Mouse (Mus musculus): ENCODE measurements around the gene Iqce.

Iqce gene

DNA sequence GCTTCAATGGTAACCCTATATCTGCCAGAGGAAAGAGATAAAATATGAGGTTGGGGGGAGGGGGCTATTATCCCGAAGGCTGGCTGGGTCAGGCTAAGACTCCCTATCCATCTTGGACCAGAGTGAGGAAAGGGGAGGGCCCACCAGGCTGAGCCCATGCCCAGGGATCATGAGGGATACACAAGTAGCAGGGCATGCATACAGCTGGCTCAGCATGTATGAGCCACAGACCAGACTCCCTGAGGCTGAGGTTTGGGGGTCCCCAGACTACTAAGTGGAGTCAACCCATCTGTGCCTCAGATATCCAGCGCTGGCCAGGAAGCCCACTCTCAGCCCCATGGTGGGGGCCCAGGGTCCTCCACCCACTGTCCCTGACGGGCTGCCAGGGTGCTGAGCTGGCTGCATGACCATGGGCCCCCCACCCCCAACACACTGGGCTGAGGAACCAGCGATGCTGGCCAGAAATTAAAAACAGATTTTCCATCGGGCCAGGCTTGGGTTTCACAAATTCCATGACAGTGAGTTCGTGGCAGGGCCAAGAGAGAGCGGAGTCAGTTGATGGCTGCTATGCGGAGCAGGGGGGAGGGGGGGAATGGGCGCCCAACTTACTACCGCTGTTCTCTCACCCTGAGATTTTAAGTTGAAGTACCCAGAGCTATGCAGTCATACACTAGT is 60.8 kb downstream of the Iqce start:
- no peak for ATAC-seq (ENCODE audit: insufficient number of reproducible peaks, low FRiP score, low TSS enrichment)

DNA sequence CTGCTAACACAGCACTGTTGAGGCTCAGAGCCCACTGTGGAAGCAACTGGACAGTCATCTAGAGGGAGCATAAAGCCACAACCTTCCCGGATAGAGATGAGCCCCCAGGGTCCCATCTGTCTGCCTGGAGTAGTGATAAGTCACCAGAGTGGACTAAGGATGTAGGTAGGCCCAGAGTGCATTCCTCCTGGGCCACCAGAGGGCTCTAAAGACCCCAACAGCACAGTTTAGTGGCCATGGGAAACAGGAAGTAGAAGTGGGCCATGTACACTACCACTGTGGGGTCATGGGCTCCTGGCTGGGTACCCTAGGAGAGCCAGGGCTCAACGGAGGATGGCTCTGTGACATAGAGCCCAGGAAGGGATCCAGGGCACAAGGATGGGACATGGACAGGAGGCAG is 61.4 kb downstream of the Iqce start:
- no peak for ATAC-seq (ENCODE audit: insufficient number of reproducible peaks, low FRiP score, low TSS enrichment)

DNA sequence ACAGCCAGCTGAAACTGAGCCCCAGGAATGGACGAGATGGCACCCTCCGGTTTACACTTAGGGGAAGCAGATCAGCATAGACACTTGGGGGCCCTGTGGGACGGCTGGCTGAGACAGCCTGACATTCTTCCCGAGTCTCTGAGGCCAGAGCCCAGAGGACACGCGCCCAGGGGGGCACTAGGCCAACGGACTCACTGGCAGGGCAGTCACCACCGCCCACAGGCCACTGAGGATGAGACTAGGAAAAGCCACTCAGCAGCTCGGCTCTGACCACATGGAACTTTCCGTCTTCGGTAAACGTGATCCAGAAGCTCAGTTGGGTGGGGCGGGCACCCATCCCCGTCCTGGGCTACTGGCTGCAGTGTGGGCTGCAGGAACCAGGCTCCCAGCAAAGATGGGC is 62.3 kb downstream of the Iqce start:
- ATAC-seq (ENCODE audit: insufficient number of reproducible peaks, low FRiP score, low TSS enrichment), result no peak

DNA sequence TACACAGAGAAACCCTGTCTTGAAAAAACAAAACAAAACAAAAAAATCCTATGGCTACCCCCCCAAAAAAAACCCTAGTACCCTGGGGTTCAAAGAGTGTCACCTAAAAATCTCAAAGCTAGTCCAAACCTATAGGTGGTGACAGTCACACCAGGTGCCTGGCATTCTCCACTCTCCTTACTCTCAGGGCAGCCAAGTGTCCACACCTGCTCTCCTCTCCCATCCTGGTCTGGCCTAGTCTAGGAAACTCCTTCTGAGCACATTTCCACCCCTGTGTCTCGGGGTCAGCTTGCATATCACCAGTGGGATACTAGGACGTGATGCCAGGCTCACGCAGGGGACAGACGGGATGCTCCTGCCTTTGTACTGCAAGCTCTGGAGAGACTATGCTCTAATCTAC is 62.9 kb downstream of the Iqce start:
- no peak for ATAC-seq (ENCODE audit: insufficient number of reproducible peaks, low FRiP score, low TSS enrichment)

DNA sequence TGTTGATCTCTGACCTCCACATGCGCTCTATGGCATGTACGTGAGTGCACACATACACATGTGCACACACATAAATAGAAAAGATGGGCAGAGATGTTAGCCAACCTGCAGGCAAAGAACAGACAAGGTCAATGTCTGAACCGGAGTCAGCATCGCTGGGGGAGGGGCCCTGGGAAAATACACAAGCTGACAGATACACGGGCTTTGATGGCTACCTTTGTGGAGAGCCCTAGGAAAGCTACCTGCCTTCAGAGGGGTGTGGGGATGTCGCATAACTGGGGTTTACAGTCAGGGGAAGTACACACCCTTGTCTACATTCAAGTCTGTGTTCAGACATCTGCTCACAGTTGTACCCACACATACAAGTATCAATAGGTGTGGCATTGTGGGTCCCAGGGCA is 63.7 kb downstream of the Iqce start:
- ATAC-seq (ENCODE audit: insufficient number of reproducible peaks, low FRiP score, low TSS enrichment), result no peak

DNA sequence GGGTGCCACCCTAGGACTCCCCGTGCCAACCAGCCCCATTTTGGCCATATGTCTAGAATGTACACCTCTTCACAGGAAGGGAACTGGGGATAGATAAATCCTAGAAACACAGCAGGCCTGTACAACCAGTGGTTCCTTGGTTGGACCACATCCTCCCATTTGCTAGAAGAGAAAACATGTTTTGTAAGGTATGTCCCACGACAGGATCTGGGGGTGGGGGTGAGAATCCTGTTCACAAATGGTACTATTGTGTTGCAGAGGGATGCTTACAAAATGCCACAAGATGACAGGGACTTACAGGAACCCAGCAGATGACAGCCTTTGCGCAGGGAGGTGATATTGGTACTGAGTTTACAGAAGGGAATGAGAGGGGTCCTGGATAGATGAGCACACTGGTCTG is 64.2 kb downstream of the Iqce start:
- no peak for ATAC-seq (ENCODE audit: insufficient number of reproducible peaks, low FRiP score, low TSS enrichment)

DNA sequence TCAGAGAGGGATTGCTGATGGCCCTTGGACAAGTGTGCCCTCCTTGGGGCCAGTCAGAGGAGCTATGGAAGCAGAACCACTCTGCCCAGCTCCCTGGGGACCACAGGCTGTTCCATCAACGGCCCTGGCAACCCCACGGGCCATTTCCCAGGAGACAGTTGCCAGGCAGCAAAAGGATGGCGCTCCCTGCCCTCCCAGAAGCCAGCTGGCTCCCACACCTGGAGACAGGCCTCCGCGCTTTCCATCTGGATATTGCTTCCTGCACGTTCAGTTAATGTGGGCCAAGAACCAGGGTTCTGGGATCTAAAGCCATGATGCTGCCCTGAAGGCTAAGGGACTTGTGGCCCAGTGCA is 65.1 kb downstream of the Iqce start:
- no peak for ATAC-seq (ENCODE audit: insufficient number of reproducible peaks, low FRiP score, low TSS enrichment)

DNA sequence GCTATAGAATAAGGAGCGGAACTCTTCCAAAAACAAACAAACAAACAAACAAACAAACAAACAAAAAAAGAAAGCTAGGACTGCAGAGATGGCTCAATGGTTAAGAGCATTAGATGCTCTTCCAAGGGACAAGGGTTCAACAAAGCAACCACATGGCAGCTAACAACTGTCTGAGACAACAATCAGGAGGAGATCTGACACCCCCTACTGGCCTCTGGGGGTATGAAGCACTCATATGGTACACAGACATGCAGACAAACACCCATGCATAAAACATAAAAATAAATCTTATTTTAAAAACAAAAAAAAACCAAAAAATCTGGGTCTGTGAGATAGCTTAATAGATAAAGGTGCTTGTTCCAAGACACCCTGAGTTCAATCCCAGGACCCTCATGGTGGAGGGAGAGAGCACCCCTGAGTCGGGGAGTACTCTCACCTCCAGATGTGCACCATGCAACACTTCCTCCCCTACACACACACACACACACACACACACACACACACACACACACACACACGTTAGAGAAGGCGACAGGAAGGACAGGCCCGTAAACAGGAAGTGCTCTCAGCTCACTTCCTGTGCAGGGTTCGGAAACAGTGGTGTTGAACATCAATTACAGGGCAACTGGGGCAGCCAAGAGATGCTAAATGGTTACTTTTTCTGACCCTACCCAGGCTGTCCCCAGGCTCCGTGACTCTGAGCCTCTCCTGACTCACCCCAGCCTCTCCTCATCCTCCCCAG is 65.7 kb downstream of the Iqce start:
- no peak for ATAC-seq (ENCODE audit: insufficient number of reproducible peaks, low FRiP score, low TSS enrichment)

DNA sequence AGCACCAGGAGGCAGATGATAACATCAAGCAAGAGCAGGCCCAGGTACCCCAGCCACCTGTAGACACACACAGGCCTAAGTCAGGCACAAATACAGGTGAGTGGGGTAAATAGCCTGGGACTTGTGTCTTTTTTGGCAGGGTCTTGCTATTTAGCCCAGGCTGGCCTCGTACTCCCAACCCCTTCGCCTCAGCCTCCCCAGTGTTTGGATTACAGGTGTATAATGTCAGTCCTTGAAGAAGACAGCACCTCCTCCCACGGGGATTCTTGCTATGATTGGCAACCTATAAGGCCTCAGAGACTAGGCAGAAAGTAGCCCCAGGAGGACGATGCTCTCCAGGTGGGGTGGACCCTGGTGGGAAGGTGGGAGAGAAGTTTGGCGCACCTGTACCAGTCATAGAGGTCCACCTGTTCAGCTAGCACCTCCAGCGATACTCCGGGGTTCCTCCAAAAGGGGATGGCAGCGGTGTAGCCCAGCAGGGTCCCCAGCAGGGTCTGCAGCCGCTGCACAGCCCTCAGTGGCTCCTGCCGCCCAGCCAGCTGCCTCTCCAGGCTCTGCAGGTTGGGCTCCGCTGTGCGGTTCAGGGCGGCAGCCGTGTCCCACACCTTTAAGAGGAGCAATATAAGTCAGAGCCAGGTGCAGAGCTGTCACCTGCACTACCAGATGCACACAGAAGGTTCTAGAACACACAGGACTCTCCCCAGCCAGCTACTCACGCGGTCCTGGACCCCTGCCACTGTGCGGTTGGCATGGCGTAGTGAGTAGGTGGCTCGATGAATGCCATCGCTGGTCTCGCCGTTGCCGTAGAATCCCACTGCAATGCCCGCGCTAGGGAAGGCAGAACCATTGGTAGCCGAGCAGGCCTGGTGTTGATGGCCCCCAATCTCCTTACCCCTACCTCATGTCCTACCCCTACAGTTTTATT is 67.1 kb downstream of the Iqce start:
- ATAC-seq (ENCODE audit: insufficient number of reproducible peaks, low FRiP score, low TSS enrichment), result no peak

DNA sequence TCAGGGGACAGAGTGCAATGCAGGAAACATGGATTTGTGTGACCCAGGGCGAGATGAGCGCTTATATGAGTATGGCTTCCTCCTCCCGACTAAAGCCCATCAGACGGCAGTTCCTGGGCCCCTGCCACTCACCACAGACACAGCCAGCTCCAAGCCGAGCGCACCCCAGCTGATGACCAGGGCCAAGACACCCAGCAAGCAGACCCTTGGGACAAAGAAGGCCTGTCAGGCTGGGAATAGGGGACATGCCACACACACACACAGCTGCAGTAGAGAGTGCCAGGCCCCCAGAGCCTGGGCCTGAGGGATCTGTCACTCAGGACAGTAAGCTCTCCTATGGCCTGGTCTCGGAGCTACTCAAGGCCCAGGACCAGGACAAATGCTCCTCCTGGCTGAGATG is 68.7 kb downstream of the Iqce start:
- no peak for ATAC-seq (ENCODE audit: insufficient number of reproducible peaks, low FRiP score, low TSS enrichment)

DNA sequence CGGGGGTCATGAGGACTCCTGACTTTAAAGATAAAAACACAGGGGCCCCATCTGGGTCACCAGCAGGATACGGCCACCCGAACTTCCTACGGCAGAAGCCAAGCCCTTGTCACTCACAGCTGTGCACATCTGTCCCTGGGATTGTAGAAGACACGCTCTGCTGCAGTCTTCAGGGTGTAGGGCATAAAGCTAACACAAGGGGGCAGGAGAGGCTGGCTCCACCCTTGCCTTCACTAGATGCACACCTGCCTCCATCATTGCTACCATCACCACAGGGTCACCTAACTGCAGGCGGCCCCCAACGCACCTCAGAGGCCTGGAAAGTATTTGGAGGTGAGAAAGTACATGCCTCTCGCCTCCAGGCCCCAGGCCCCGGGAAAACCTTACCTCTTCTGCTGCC is 73.2 kb downstream of the Iqce start:
- ATAC-seq (ENCODE audit: insufficient number of reproducible peaks, low FRiP score, low TSS enrichment), result no peak

DNA sequence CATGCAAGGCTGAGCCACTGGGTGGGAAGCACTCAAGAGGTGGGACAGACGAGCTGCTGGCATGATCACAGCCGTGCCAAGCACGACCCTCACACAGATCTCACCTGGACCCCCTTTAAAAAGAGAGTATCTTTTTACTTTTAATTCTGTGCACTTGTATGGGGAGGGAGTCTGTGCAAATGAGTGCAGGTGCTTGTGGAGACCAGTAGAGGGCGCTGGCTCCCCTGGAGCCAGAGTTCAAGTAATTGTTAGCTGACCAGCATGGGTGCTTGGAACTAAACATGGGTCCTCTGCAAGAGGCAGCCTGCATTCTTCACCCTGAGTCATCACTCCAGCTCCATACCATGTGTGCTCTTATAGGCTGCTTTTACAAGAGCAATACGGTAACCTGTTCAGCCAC is 74.6 kb downstream of the Iqce start:
- ATAC-seq (ENCODE audit: insufficient number of reproducible peaks, low FRiP score, low TSS enrichment), result no peak

DNA sequence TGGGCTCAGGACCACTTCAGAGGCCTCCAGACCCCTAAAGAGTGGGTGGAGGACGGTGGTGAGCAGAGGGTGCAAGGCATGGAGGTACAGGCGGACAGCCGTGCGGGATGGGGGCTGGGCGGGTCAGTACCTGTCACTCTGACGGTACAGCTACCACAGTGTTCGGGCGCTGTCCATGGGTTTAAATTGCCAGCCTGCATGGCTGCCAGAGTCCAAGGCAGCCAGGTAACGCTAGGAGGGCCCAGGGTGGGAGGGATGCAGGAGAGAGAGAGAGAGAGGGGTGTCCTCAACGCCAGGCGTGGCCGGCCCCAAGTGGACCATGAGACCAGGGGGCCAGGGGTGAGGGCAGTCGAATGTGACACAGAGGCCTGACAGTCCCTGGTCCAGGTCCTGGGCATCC is 77.2 kb downstream of the Iqce start:
- no peak for ATAC-seq (ENCODE audit: insufficient number of reproducible peaks, low FRiP score, low TSS enrichment)

DNA sequence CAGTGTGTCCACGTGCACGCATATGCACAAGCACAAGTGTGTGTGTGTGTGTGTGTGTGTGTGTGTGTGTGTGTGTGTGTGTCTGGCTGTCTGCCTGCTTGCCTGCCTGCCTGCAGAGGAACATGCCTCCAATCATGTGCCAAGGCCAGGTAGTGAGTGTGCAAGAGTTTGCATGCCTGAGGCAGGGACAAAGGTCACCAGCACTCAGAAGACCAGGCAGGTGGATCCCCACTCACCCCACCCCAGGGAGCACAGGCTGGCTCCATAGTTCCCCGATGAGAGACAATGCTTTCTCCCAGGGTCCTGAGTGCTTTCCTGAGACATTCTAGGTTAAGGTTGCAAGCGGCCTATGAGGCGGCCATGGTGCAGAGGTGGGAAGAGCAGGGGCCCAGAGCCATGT is 77.9 kb downstream of the Iqce start:
- ATAC-seq (ENCODE audit: insufficient number of reproducible peaks, low FRiP score, low TSS enrichment), result no peak

DNA sequence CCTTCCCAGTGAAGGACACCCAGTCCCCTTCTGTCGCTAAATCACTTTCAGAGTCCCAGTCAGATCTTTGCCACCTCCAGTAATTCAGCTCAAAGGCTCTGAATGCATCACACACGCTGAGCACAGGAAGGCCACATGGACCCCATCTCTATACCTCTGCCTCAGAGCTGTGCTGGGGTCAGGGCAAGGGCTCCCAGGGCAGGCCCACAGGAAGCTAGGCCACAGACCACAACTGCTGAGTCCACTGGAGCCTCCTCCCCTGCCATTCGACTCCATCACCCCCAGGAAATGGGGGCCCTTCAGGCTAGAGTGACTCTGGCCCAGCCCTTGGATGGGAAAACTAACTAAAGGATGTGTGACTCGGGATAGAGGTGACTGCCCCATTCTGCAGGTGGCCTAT is 78.4 kb downstream of the Iqce start:
- ATAC-seq (ENCODE audit: insufficient number of reproducible peaks, low FRiP score, low TSS enrichment), result no peak

DNA sequence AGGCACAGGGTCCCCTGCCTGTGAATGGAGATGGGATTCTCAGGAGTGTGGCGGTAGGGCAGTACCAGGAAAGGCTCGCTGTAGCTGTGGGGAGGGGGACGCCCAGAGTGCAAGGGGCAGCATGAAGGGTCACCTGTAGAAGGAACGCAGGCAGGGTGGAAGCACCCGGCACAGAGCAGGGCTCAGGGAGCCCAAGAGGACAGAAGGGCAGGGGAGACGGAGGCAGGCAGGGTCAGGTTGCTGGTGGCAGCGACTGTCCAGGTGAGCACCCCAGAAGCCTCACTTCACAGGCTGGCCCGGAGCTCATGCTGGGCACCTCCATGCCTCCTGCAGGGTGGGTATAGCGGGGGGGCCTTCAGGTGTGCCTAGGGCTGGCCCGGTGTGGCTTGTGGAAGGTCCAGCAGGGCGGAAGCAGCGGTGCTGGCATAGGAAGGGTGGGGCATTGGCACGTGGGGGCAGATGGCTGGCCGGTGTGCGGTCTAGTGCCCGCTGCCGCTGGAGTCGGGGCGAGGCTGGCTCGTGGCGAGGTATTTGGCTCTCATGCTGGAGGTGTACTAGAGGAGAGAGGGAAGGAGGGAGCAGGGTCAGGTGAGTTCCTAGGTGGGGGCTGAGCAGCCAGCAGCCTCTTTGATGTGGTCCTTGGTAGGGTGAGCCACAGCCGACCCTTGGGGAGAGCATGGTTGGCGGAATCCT is 79.1 kb downstream of the Iqce start:
- ATAC-seq (ENCODE audit: insufficient number of reproducible peaks, low FRiP score, low TSS enrichment), result no peak

DNA sequence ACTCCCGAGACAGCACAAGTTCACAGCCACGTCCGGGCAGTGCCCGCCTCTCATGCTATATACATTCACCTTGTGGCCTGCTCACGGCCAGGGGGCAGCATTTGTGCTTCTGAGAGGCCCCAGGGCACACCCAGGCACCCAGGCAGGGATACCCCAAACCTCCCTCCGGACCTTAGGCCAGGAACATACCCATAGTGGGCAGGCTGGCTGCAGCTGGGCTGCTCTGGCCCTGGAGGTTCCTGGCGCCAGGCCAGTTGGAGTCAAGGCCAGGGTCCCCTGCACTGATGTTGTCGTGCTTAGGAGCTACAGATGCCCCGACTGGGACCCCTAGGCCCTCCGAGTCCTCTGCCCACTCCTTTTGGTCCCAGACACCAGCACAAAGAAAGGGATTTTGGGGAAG is 80.7 kb downstream of the Iqce start:
- ATAC-seq (ENCODE audit: insufficient number of reproducible peaks, low FRiP score, low TSS enrichment), result no peak

DNA sequence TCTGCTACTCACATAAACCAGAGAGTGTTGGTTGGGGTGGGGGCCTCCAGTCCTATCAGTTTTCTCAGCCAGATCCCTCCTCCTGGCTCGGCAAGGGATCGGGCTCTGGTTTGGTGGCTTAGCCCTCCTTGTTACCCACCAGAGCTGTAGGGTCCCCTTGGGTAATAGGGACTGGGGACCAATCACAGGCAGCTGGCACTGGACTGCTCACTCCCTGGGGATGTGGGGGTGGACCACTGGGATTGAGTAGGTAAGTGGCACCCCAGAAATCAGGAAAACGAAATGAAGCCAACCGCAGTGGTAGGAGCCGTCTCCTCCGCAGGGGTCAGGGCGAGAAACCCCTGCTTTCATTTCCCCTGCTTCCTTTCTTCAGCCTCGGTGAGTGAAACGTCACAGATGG is 81.1 kb downstream of the Iqce start:
- ATAC-seq (ENCODE audit: insufficient number of reproducible peaks, low FRiP score, low TSS enrichment), result no peak

DNA sequence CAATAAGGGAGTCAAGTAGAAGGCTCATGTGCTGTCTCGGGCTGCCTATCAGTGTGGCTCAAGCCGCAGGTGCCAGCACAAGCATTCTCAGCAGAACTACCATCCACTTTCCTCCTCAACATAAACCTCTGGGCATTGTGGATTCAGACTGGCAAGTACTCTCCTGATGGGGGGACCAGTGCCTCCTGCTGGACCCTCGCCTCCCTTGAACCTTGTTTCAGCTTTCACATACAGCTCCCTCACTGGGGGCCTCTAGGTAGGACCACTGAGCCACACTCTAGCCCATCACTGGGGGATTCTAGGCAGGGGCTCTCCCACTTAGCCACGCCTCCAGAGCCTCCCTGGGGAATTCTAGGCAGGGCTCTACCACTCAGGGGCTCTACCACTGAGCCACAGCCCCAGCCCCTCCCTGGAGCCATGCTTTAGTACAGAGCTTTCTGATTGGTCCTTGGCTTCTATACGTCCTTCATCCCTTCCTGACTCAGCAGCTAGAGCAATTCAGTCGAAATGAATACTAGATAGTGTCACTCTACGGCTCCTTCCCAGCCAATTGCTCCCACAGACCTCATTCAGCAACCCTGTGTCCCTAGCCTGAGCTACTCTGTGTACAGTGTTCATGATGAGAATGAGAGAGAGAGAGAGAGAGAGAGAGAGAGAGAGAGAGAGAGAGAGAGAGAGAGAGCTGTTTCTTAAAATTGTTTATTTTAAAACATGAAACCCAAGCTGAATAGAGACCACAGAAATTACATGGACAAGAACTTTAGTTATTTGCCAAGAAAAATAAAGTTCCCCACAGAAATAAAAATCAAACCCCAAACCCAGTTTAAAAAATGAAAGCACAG is 82.1 kb downstream of the Iqce start:
- ATAC-seq (ENCODE audit: insufficient number of reproducible peaks, low FRiP score, low TSS enrichment), result no peak
